Mouse (Mus musculus): Measurements from ENCODE around the gene Rere. TPM values are rescaled to one million over a fixed set of nuclear protein-coding genes. Genes with fewer than 3 reads are reported as not detected.
"Not testable (repeated sequence)": the region's sequence is repeated elsewhere in the genome, so short reads cannot be mapped to it uniquely, and the experiment has no call there.

Rere gene
- polyA plus RNA-seq, 1 experiment: 58.8 TPM

DNA sequence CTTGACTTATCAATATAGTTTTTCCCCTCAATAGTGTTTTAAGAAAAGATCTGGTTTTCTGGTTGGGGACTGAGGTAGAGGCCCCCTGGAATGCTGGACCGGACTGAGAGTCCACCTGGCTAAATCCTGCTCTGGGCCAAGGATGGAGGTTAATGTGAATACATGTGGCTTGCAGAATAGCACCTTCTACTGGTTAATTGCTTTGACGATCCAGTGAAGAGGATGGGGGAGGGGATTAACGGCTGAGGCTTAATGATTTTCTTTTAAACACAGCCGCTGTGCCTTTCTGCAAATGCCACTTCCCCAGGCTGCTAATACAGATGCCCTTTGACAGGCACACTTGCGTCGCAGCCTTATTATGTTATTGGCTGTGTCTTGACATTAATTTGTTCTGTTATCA is 2.5 kb downstream of the Rere start:
- Histone ChIP-seq H3K4me1 (ENCODE audit: control insufficient read depth, insufficient read depth, low read length) (peaks cover 25% of the 10 kb centered on the region), H3K27me3 (replicated peaks; ENCODE audit: control insufficient read depth, insufficient read depth, low read length) (no peaks in the 10 kb centered on the region), H3K36me3 (ENCODE audit: control insufficient read depth, insufficient read depth, low read length) (no peaks in the 10 kb centered on the region), H3K4me3 (ENCODE audit: insufficient read depth, low read depth, low read length) (no peak overlapping the region), H3K27ac (ENCODE audit: insufficient read depth, low read depth, low read length) (peak overlapping the region; percentile 73; the same call in 1 of the 2 replicates)
- 17% methylated on average over 6 of the region's 6 CpGs for WGBS
- TF ChIP-seq CTCF (conservative IDR thresholded peaks at IDR 0.05; ENCODE audit: insufficient read depth, insufficient read length, low read depth, low read length): 0 out of 2 replicates have a peak, but pooled peaks have one; percentile 17
- no peak for TF ChIP-seq POLR2A (IDR thresholded peaks at IDR 0.05; ENCODE audit: low read depth, low read length)
- peak; percentile 89 for DNase-seq

DNA sequence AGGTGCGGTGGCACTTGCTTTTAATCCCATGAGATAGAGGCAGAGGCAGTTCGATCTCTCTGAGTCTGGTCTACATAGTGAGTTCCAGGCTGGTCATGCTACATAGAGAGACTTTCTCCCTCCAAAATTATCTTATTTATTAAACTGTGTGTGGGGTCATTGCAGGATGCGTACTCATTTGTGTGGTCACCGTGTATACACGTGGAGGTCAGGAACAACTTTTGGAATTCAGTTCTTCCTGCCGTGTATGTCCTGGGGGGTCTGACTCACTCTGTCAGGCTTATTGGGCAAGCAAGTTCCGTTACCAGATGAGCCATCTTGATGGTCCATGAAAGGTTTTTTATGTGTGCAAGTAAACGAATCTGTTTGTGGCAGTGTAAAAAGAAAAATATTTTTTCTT is 5.5 kb downstream of the Rere start:
- Histone ChIP-seq H3K36me3 (ENCODE audit: control insufficient read depth, insufficient read depth, low read length) (no peaks in the 10 kb centered on the region), H3K27ac (ENCODE audit: insufficient read depth, low read depth, low read length) (no peak overlapping the region), H3K27me3 (replicated peaks; ENCODE audit: control insufficient read depth, insufficient read depth, low read length) (no peaks in the 10 kb centered on the region), H3K4me1 (ENCODE audit: control insufficient read depth, insufficient read depth, low read length) (peaks cover 29% of the 10 kb centered on the region), H3K4me3 (ENCODE audit: insufficient read depth, low read depth, low read length) (no peak overlapping the region)
- no peak for TF ChIP-seq POLR2A (IDR thresholded peaks at IDR 0.05; ENCODE audit: low read depth, low read length)
- TF ChIP-seq CTCF (conservative IDR thresholded peaks at IDR 0.05; ENCODE audit: insufficient read depth, insufficient read length, low read depth, low read length): no peak
- 57% methylated on average over 8 of the region's 8 CpGs for WGBS
- DNase-seq: no peak

GRCm38 (mm10) chr4:150287463-150287862 is 6.0 kb downstream of the Rere start:
- 43% methylated on average over 1 of the region's 1 CpGs for WGBS
- not testable (repeated sequence) for H3K27me3 ChIP-seq (replicated peaks; ENCODE audit: control insufficient read depth, insufficient read depth, low read length); H3K36me3 ChIP-seq (ENCODE audit: control insufficient read depth, insufficient read depth, low read length); DNase-seq; H3K4me3 ChIP-seq (ENCODE audit: insufficient read depth, low read depth, low read length); H3K27ac ChIP-seq (ENCODE audit: insufficient read depth, low read depth, low read length)
- H3K4me1 ChIP-seq (ENCODE audit: control insufficient read depth, insufficient read depth, low read length): peaks cover 30% of the 10 kb centered on the region

DNA sequence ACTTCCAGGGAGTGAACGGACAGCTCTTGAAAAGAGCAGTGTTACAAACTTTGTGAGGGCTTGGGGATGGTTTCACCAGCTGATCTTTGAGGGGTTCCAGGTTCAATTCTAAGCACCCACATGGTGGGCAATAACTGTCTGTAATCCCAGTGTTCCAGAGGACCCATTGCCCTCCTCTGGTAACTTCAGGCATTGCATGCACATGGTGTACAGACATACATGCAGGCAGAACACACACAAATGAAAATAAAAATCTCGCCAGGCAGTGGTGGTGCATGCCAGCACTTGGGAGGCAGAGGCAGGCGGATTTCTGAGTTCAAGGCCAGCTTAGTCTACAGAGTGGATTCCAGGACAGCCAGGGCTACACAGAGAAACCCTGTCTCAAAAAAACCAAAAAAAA is 10.5 kb downstream of the Rere start:
- Histone ChIP-seq H3K36me3 (ENCODE audit: control insufficient read depth, insufficient read depth, low read length) (no peaks in the 10 kb centered on the region), H3K27ac (ENCODE audit: insufficient read depth, low read depth, low read length) (no peak overlapping the region), H3K4me3 (ENCODE audit: insufficient read depth, low read depth, low read length) (no peak overlapping the region), H3K4me1 (ENCODE audit: control insufficient read depth, insufficient read depth, low read length) (peaks cover 16% of the 10 kb centered on the region; the same call in 1 of the 2 replicates), H3K27me3 (replicated peaks; ENCODE audit: control insufficient read depth, insufficient read depth, low read length) (no peaks in the 10 kb centered on the region)
- TF ChIP-seq CTCF (conservative IDR thresholded peaks at IDR 0.05; ENCODE audit: insufficient read depth, insufficient read length, low read depth, low read length) (0 out of 2 replicates have a peak, but pooled peaks have one; percentile 9), POLR2A (IDR thresholded peaks at IDR 0.05; ENCODE audit: low read depth, low read length) (no peak)
- WGBS: 95% methylated on average over 3 of the region's 3 CpGs
- no peak for DNase-seq

GRCm38 (mm10) chr4:150294870-150295269 is 13.4 kb downstream of the Rere start:
- Histone ChIP-seq H3K4me3 (ENCODE audit: insufficient read depth, low read depth, low read length) (no peak overlapping the region), H3K4me1 (ENCODE audit: control insufficient read depth, insufficient read depth, low read length) (peaks cover 5% of the 10 kb centered on the region; the same call in 1 of the 2 replicates), H3K27ac (ENCODE audit: insufficient read depth, low read depth, low read length) (no peak overlapping the region), H3K36me3 (ENCODE audit: control insufficient read depth, insufficient read depth, low read length) (no peaks in the 10 kb centered on the region), H3K27me3 (replicated peaks; ENCODE audit: control insufficient read depth, insufficient read depth, low read length) (no peaks in the 10 kb centered on the region)
- 85% methylated on average over 7 of the region's 7 CpGs for WGBS
- TF ChIP-seq CTCF (conservative IDR thresholded peaks at IDR 0.05; ENCODE audit: insufficient read depth, insufficient read length, low read depth, low read length) (no peak), POLR2A (IDR thresholded peaks at IDR 0.05; ENCODE audit: low read depth, low read length) (no peak)
- DNase-seq: no peak

GRCm38 (mm10) chr4:150295966-150296365 is 14.5 kb downstream of the Rere start:
- no peak for TF ChIP-seq POLR2A (IDR thresholded peaks at IDR 0.05; ENCODE audit: low read depth, low read length)
- TF ChIP-seq CTCF (conservative IDR thresholded peaks at IDR 0.05; ENCODE audit: insufficient read depth, insufficient read length, low read depth, low read length): peak; percentile 36
- Histone ChIP-seq H3K4me1 (ENCODE audit: control insufficient read depth, insufficient read depth, low read length) (peaks cover 5% of the 10 kb centered on the region; the same call in 1 of the 2 replicates), H3K27ac (ENCODE audit: insufficient read depth, low read depth, low read length) (no peak overlapping the region), H3K4me3 (ENCODE audit: insufficient read depth, low read depth, low read length) (no peak overlapping the region), H3K36me3 (ENCODE audit: control insufficient read depth, insufficient read depth, low read length) (no peaks in the 10 kb centered on the region), H3K27me3 (replicated peaks; ENCODE audit: control insufficient read depth, insufficient read depth, low read length) (no peaks in the 10 kb centered on the region)
- no peak for DNase-seq
- WGBS: 98% methylated on average over 7 of the region's 7 CpGs

- peak; percentile 73 for DNase-seq
- WGBS: 65% methylated on average over 8 of the region's 8 CpGs
- H3K27me3 ChIP-seq (replicated peaks; ENCODE audit: control insufficient read depth, insufficient read depth, low read length): no peaks in the 10 kb centered on the region; the same call in 1 of the 2 replicates
- no peak for TF ChIP-seq POLR2A (IDR thresholded peaks at IDR 0.05; ENCODE audit: low read depth, low read length)
- H3K4me1 ChIP-seq (ENCODE audit: control insufficient read depth, insufficient read depth, low read length): peaks cover 34% of the 10 kb centered on the region
- no peak overlapping the region for H3K27ac ChIP-seq (ENCODE audit: insufficient read depth, low read depth, low read length)
- H3K36me3 ChIP-seq (ENCODE audit: control insufficient read depth, insufficient read depth, low read length): no peaks in the 10 kb centered on the region
- H3K4me3 ChIP-seq (ENCODE audit: insufficient read depth, low read depth, low read length): no peak overlapping the region
Observed at GRCm38 (mm10) chr4:150302726-150303125, 21.3 kb downstream of the Rere start.

- Histone ChIP-seq H3K4me1 (ENCODE audit: control insufficient read depth, insufficient read depth, low read length) (peaks cover 46% of the 10 kb centered on the region), H3K36me3 (ENCODE audit: control insufficient read depth, insufficient read depth, low read length) (no peaks in the 10 kb centered on the region), H3K4me3 (ENCODE audit: insufficient read depth, low read depth, low read length) (no peak overlapping the region), H3K27me3 (replicated peaks; ENCODE audit: control insufficient read depth, insufficient read depth, low read length) (no peaks in the 10 kb centered on the region; the same call in 1 of the 2 replicates), H3K27ac (ENCODE audit: insufficient read depth, low read depth, low read length) (no peak overlapping the region)
- 39% methylated on average over 2 of the region's 2 CpGs for WGBS
- TF ChIP-seq POLR2A (IDR thresholded peaks at IDR 0.05; ENCODE audit: low read depth, low read length) (no peak), CTCF (conservative IDR thresholded peaks at IDR 0.05; ENCODE audit: insufficient read depth, insufficient read length, low read depth, low read length) (no peak)
- no peak for DNase-seq
Observed at GRCm38 (mm10) chr4:150306701-150307100, 25.3 kb downstream of the Rere start.
